Mouse (Mus musculus) liver, adult 2 months (tissue): ENCODE results near the gene Hint2. TPM values are rescaled to one million over a fixed set of nuclear protein-coding genes. Genes with fewer than 3 reads are reported as not detected.

Experiments used
- DNase-seq: peaks from one replicate; pipeline ENCODE4 v3.0.0-alpha.2; 2011; ENCODE audit warnings: low read depth, low spot score; ENCODE audit errors: extremely low read depth
- H3K27ac ChIP-seq: fragments of 200-500 bp; replicated peaks from 2 replicates; pipeline ENCODE4 v1.5.1; 2012; ENCODE audit warnings: low read depth, mild to moderate bottlenecking, control low read depth, inconsistent platforms, low read length; ENCODE audit not compliant: insufficient read depth
- H3K27me3 ChIP-seq: fragments of 200-500 bp; 2 replicates; pipeline ENCODE4 v1.6.1; 2012; ENCODE audit warnings: mild to moderate bottlenecking, moderate library complexity, low read length, inconsistent platforms; ENCODE audit not compliant: control insufficient read depth, insufficient read depth
- H3K36me3 ChIP-seq: fragments of 200-500 bp; 2 replicates; pipeline ENCODE4 v1.6.1; 2012; ENCODE audit warnings: low read length, inconsistent platforms; ENCODE audit not compliant: control insufficient read depth, insufficient read depth
- H3K4me1 ChIP-seq: fragments of 200-500 bp; 2 replicates; pipeline ENCODE4 v1.6.1; 2011; ENCODE audit warnings: low read length; ENCODE audit not compliant: control insufficient read depth, insufficient read depth
- H3K4me3 ChIP-seq: fragments of 200-500 bp; 2 replicates; pipeline ENCODE4 v1.5.1; 2011; ENCODE audit warnings: low read depth, mild to moderate bottlenecking, control low read depth, low read length, moderate library complexity; ENCODE audit not compliant: insufficient read depth
- H3K79me2 ChIP-seq: fragments of 200-500 bp; 2 replicates; pipeline ENCODE4 v1.6.1; 2012; ENCODE audit warnings: inconsistent platforms, mild to moderate bottlenecking, low read length, moderate library complexity; ENCODE audit not compliant: control insufficient read depth, insufficient read depth
- H3K9ac ChIP-seq: fragments of 200-500 bp; 2 replicates; pipeline ENCODE4 v1.6.1; 2012; ENCODE audit warnings: low read depth, mild to moderate bottlenecking, control low read depth, inconsistent platforms, low read length
- CTCF ChIP-seq: fragments of 200-500 bp; IDR thresholded peaks from 2 replicates; pipeline ENCODE4 v1.5.1; 2011; ENCODE audit warnings: low read depth, low read length, control low read depth
- POLR2A ChIP-seq: fragments of 200-500 bp; IDR thresholded peaks from 2 replicates; pipeline ENCODE4 v1.6.1; 2011; ENCODE audit warnings: low read length, control low read depth; ENCODE audit not compliant: insufficient read depth; ENCODE audit errors: extremely low read depth
- WGBS: fragments of 180-500 bp; shearing (Covaris S2); methylation state at CpG from one replicate; pipeline ENCODE4 v1.1.7; 2018; 5-methylcytosine and 5-hydroxymethylcytosine counted together
- polyA plus RNA-seq: library from polyadenylated mRNA; depleted of rRNA; stranded (reverse); fragments of >200 nt; gene quantifications from 2 replicates; pipeline ENCODE4 v1.2.3, GENCODE M21; 2012; rRNA removed
- total RNA-seq: library from RNA; depleted of rRNA; stranded (reverse); fragments of >200 nt; gene quantifications from 2 replicates; pipeline ENCODE4 v1.2.3, GENCODE M21; 2014; rRNA removed

Hint2 gene
- total RNA-seq (202 and 236 TPM in 2 replicates), polyA plus RNA-seq (215 and 231 TPM in 2 replicates)

DNA sequence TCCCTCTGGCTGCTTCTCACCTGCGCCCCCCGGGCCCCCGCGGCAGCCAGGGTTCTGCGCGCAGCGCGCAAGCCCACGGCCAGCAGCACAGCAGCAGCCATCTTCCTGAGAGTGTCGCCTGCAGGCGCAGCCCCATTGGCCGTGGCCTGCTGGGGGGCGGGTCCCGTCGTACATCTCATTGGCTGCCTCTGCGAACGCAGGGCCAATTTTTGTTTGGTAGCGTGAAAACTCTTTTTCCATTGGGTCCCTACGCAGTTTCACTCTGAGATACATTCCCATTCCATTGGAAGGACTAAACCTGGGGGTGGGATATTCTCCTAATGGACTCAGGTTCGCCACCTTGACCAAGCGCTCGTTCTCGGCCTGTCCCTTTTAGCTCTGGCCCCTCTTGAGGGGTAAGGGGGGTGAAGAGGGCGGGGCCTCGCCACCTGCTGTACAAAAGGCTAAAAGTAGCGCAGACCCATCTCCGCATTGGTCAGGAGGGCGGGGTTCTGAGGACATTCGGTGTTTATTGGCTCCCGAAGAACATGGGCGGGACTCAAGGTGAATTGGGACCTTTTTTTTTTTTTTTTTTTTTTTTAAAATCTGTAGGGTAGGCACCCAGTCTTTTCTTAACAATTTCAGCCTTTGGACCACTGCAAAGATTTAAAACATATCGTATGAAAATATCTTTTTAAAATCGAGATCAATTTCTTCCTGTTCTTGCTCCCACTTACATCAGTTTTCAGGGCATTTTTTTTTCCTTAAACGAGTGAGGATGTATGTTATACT, at the start of gene Hint2:
Gene Hint2, minus strand, starts transcription at position 128 of the 771 bp plus-strand sequence.
- Histone ChIP-seq H3K27me3 (no peaks in the 10 kb centered on the region), H3K79me2 (0 out of 2 replicates have a peak, but pooled peaks cover 2% of the 10 kb centered on the region), H3K27ac (peak within 1 kb of the TSS; percentile 97), H3K9ac (peak within 1 kb of the TSS; percentile 87), H3K4me1 (peaks cover 4% of the 10 kb centered on the region), H3K4me3 (peak within 1 kb of the TSS; percentile 91), H3K36me3 (no peaks in the 10 kb centered on the region)
- DNase-seq, result peak; percentile 99
- WGBS, result 2% methylated on average over 34 of the region's 34 CpGs
- TF ChIP-seq POLR2A (peak; percentile 91), CTCF (no peak)

DNA sequence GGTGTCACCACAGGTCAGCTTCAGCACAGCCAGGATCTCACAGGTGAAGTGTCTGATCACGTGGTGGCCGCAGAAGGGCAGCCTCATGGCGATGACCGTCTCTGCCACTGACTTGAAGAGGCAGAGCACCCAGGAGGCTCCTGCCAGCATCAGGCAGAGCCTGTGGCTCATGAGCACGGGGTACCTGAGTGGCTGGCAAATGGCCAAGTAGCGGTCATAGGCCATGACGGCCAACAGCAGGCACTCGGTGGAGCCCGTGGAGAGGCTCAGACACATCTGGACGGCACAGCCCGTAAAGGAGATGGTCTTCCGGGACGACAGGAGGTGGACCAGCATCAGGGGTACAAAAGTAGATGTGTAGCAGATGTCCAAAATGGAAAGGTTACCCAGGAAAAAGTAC, 49.7 kb upstream of the Hint2 start:
- Histone ChIP-seq H3K4me3 (no peak overlapping the region), H3K4me1 (no peaks in the 10 kb centered on the region), H3K27me3 (0 out of 2 replicates have a peak, but pooled peaks cover 2% of the 10 kb centered on the region), H3K36me3 (no peaks in the 10 kb centered on the region), H3K27ac (no peak overlapping the region), H3K79me2 (no peaks in the 10 kb centered on the region), H3K9ac (no peak overlapping the region)
- TF ChIP-seq POLR2A, result no peak
- TF ChIP-seq CTCF, result no peak
- no peak for DNase-seq
- 76% methylated on average over 13 of the region's 13 CpGs for WGBS

DNA sequence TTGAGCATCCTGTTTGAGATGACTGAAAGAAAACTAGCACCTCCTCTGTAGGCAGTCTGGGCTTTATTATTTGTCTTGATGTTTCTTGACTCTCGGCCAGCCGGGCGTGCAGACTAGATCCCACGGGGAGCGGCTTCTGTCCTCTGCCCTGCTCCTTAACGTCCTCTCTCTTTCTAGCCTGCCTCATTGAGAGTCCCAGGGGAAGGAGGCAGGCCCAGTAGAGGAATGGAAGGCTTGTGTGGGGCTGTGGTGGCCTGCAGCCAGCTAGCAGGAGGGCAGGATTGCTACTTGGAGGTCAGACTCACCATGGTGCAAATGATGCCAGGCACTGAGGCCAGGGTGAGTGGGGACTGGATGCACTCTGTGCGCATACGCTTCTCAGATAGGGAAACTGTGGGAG, 47.6 kb upstream of the Hint2 start:
- WGBS, result 89% methylated on average over 8 of the region's 8 CpGs
- no peaks in the 10 kb centered on the region for H3K36me3 ChIP-seq

DNA sequence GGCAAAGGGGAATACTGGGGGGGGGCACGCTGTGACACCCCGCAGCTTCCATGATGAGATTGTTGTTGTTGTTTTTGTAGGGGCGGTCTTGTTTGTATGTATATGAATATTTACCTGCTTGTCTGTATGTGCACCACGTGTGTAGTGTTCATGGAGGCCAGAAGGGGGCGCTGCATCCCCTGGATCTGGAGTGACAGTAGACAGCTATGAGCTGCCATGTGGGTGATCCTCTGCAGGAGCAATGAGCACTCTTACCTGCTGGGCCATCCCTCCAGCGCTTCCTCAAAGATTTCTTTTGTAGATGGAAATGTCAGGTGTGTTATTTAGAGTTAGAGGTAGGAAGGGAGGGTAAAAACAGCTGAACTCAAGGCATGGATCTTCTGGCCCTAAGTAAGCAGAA, 47.2 kb upstream of the Hint2 start:
- DNase-seq, result no peak
- WGBS, result 74% methylated on average over 6 of the region's 6 CpGs
- no peaks in the 10 kb centered on the region for H3K79me2 ChIP-seq
- H3K9ac ChIP-seq, result no peak overlapping the region
- H3K27ac ChIP-seq, result no peak overlapping the region
- H3K4me1 ChIP-seq, result no peaks in the 10 kb centered on the region
- H3K4me3 ChIP-seq, result no peak overlapping the region
- H3K27me3 ChIP-seq, result 0 out of 2 replicates have a peak, but pooled peaks cover 2% of the 10 kb centered on the region
- no peaks in the 10 kb centered on the region for H3K36me3 ChIP-seq
- TF ChIP-seq CTCF (peak; percentile 46), POLR2A (no peak)

More for the DNA sequence above, 47.6 kb upstream of the Hint2 start:
- TF ChIP-seq POLR2A (no peak), CTCF (no peak)
- Histone ChIP-seq H3K27ac (no peak overlapping the region), H3K79me2 (no peaks in the 10 kb centered on the region), H3K9ac (no peak overlapping the region), H3K4me3 (no peak overlapping the region), H3K4me1 (no peaks in the 10 kb centered on the region), H3K27me3 (0 out of 2 replicates have a peak, but pooled peaks cover 2% of the 10 kb centered on the region)
- no peak for DNase-seq

DNA sequence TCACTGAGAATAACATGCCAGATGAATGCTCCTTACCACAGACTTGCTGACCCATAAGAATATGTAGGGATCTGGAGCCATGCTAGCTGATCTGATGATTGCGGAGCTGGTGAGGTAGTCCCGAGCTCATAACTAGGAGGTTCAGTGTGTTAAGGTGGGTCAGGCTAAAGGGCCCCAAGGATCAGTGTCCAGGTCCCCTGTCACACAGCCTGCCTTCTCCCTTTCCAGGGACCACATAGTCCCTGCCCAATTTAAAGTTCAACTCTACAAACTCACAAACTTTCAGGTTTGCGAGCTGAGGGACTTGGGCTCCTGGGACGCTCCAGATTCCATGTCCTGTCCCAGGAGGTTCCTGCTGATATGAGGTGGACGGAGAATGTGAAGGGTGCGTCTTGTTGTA, 44.4 kb upstream of the Hint2 start, which contains the start of gene Olfr70:
Gene Olfr70, minus strand, starts transcription at position 101 of the 400 bp plus-strand sequence.
- no peak for DNase-seq
- 93% methylated on average over 6 of the region's 6 CpGs for WGBS

DNA sequence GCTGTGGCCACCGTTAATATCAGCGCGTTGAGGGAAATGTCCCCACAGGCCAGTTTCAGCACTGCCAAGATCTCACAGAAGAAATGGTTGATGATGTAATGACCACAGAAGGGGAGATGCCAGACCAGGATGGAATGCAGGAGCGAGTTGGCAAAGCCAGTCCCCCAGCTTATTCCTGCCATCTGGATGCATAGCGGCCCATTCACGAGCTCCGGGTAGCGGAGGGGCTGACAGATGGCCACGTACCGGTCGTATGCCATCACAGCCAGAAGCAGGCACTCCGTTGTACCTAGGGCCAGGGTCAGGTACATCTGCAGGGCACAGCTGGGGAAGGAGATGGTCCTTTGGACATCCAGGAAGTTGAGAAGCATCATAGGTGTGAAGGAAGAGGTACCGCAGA, 40.3 kb upstream of the Hint2 start:
- no peaks in the 10 kb centered on the region for H3K4me1 ChIP-seq
- no peak for TF ChIP-seq CTCF
- no peak for TF ChIP-seq POLR2A
- H3K9ac ChIP-seq, result no peak overlapping the region
- no peak overlapping the region for H3K27ac ChIP-seq
- H3K27me3 ChIP-seq, result no peaks in the 10 kb centered on the region
- H3K4me3 ChIP-seq, result no peak overlapping the region
- no peak for DNase-seq
- H3K36me3 ChIP-seq, result no peaks in the 10 kb centered on the region
- H3K79me2 ChIP-seq, result no peaks in the 10 kb centered on the region
- WGBS, result 94% methylated on average over 13 of the region's 13 CpGs

More for the DNA sequence above, 44.4 kb upstream of the Hint2 start, which contains the start of gene Olfr70:
- no peaks in the 10 kb centered on the region for H3K79me2 ChIP-seq
- H3K27me3 ChIP-seq, result 0 out of 2 replicates have a peak, but pooled peaks cover 2% of the 10 kb centered on the region
- TF ChIP-seq POLR2A (no peak), CTCF (no peak)
- no peaks in the 10 kb centered on the region for H3K36me3 ChIP-seq
- H3K4me3 ChIP-seq, result no peak within 1 kb of the TSS
- H3K9ac ChIP-seq, result no peak within 1 kb of the TSS
- no peaks in the 10 kb centered on the region for H3K4me1 ChIP-seq
- no peak within 1 kb of the TSS for H3K27ac ChIP-seq
